Mouse (Mus musculus): ENCODE measurements around the gene Nr6a1.

Nr6a1 gene

DNA sequence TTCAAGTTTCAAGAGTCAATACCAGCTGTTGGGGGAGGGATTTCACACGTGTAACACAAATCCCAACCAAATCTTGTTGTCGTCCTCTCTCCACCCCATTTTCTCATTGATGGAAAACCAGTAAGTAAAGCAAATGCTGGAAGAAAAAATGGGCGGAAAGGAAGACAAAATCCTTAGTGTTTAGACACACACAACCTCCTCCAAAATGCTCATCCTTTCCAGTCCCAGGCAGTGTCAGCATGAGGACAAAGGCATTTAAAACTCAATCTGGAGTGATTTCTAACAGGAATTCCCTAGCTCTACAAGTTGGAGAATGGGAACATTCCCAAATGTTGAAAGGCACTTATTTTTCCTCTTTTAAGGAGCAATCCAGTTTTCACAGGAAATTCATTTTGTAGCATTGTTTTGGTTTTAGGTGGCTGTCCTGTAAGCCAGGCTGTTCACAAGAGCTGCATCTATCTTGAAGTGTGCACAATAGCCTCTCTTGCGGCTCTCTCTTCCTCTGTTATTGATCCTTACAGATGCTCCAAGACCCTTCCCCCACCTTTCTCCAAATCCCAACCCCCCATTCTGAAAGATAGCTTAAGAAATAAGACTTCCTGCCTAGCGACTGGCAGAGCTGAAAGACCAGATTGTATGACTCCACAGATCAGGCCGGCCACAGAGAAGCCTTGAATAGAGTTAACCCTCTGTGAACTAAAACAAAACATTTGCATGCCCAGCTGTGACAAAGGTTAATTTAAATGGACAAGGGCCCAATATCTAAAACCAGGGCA is 145.4 kb downstream of the Nr6a1 start:
- no peak for DNase-seq

DNA sequence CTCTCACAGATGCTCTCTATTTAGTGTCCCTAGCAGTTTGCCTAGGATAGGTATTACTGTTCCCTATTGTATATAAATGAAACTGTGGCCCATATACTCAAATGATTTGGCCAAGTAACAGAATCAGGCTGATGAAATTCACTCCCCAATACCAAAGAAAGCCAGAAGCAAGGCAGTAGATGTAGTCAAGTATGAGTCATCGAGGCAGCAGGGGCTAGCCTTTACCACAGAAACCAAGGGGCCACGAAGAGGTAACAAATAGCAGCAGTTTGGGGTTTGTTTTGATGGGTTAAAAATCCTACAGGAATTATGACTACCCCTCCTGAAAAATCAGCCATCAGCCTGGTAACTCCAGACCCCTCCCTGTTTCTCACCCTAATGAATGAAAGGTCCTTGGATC is 147.5 kb downstream of the Nr6a1 start:
- DNase-seq: no peak

GRCm38 (mm10) chr2:38777326-38777725 is 150.2 kb downstream of the Nr6a1 start:
- DNase-seq: no peak

- no peak for DNase-seq
Measured at GRCm38 (mm10) chr2:38774936-38775335, 152.6 kb downstream of the Nr6a1 start.

GRCm38 (mm10) chr2:38771478-38771797 is 156.1 kb downstream of the Nr6a1 start:
- DNase-seq: no peak

- DNase-seq: no peak
Measured at GRCm38 (mm10) chr2:38770772-38771477, 156.6 kb downstream of the Nr6a1 start.

DNA sequence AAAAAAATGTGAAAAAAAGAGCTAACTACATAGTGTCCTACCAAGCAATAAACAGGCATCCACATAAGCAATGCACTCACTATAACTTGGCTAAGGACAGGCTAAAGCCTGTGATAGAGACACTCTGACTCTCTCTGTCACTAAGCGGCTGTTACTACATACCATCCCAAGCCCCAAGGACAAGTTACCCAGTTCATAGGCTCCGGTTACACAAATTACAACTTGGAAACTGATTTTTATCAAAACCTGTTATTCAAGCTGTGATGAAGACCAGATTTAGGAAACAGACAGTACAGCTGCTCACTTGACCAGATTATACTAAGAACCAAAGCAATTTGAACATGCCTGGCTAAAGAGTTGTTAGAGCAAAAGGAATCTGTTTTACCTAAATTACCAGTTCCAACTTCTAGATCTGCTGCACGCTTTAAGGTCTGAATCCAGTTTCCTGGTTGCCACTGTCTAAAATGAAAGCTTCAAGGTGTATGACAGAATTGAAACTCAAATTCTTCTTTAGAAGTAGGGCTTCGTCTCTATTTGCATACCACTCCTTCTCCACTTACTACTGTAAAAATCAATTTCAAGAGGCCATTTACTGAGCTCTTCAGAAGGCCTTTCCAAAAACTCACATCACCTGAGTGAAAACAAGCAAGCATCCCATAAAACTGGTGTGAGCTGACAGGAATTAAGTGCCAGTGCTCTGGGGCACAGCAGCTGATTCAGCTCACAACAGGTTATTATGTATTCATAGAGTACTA is 160.1 kb downstream of the Nr6a1 start:
- DNase-seq: no peak

GRCm38 (mm10) chr2:38739847-38740246 is 187.6 kb downstream of the Nr6a1 start:
- DNase-seq: no peak

GRCm38 (mm10) chr2:38739410-38739809 is 188.1 kb downstream of the Nr6a1 start:
- peak; percentile 64 to 65 for DNase-seq

DNA sequence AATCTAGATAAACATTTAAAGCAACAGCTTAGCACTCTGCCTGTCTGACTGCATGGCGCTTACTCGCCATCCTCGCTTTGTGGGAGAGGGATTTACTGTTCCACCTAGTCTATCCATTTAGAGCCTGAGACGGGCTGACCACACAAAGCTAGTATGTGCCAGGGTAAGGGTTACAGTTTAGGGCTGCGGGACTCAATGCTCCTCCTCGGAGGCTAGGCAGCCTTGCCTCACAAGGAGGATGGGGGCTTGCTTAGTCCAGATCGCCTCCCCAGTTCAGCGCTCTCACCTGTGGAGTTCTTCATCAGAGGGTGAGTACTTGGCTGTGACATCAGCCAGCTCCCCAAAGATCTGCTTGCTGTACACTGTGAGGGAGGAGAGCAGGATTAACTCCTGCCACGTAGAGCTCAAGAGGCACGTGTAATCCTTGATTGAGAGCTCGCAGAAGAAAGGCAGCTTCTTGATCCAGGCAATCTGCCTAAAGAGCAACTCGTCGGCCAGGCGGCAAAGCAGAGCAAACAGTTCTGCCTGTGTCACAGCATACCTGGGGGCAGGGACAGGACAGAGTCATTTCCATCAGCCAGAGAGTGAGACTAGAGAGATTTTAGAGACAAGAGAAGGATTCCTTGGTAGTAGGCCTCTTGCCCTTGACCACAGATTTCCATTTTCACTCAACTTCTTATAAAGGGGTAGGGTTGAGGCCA is 188.7 kb downstream of the Nr6a1 start:
- no peak for DNase-seq

DNA sequence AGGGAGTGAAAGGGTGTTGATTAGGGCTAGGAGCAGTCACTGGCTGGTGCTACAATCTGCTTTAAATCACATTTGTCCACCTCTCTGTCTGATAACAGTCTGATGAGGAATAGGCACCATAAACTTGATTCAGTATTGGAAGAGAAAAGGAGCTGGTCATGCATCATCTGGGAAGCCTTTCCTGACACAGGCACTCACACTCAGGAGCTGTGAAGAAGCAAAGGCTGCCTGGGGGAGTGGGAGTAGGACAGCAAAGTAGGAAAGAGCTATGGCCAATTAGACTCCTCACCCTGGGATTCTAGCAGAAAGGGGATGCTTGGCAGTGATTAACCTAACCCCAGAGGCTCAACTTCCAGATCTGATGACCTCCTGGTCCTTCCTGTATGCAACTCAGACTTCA is 191.7 kb downstream of the Nr6a1 start:
- DNase-seq: no peak

- no peak for DNase-seq
Measured at GRCm38 (mm10) chr2:38734721-38735120, 192.8 kb downstream of the Nr6a1 start.

GRCm38 (mm10) chr2:38730331-38730827 is 197.1 kb downstream of the Nr6a1 start:
- DNase-seq: no peak

DNA sequence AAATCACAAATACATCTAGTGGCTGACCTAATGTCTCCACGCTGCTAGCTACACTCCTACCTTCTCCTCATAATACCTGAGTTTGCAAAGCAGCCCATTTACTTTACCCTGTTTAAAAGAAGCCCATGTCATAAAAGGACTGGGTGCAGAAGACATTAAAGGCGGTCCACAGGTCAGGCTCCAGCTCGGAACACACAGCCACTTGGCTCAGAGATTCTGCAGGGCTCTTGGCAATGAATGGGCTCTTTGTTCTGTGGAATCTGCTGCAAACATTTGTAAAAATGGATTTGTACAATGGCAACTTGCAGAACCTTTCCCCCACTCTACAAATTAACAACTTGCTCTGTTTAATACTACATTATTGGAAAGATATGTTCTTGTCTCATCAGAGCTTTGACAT is 202.1 kb downstream of the Nr6a1 start:
- no peak for DNase-seq

DNA sequence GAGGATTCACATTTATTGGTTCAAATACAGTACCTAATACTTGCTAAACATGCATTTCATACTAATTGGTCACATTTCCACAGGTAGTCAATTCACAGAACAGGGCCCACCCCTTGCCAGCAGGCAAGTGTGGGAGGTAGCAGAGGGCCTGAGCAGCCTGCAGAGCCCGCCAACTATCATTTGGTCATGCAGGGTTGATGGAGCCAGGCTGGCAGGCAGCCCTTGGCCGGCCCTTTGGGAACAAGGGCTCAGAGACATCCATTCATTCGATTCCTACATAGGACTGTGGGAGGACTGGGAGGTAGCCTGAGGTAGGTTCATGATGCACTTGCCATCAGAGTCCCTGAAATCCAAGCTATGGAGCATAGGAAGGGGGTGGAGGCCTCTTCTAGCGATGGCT is 204.1 kb downstream of the Nr6a1 start:
- DNase-seq: no peak

- no peak for DNase-seq
Measured at GRCm38 (mm10) chr2:38722076-38722475, 205.4 kb downstream of the Nr6a1 start.

DNA sequence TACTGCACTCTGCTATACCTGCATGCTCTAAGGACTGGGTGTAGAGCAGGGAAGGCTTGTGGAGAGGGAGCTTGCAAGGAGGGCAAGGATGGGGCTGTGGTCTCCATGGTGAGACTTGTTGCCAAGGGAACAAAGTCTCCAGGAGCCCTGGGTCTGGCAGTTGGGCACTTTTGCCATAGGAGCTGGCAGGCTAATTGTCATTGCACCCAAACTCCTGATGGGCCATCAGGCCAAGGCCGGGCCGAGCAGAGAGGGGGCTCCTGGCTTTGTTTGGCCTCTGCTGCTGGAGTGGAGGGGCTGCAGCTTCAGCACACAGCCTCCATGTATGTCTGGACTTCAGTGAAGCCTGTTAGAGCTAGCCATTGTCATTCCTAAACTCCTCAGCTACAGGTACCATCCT is 206.8 kb downstream of the Nr6a1 start:
- no peak for DNase-seq

GRCm38 (mm10) chr2:38719354-38719753 is 208.1 kb downstream of the Nr6a1 start:
- DNase-seq: no peak

DNA sequence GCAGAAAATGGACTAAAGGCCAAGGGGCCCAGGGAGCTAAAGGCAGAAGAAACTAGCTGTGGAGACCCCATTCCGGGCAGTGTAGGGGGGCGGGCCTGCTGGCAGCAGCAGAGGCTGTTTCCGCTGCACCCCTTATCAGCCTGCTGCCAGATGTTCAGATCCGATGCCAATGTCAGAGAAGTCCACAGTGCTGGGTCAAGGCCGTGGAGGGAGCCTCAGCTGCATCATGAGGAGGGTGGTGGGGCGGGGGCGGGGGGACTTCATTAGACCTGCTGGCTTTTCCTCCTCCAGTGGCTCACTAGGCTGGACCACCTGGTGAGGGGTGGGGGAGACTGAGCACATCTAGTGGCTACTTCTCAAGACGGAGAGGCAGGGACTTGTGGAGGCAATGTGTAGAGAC is 208.8 kb downstream of the Nr6a1 start:
- DNase-seq: no peak

GRCm38 (mm10) chr2:38717436-38717835 is 210.1 kb downstream of the Nr6a1 start:
- DNase-seq: no peak

DNA sequence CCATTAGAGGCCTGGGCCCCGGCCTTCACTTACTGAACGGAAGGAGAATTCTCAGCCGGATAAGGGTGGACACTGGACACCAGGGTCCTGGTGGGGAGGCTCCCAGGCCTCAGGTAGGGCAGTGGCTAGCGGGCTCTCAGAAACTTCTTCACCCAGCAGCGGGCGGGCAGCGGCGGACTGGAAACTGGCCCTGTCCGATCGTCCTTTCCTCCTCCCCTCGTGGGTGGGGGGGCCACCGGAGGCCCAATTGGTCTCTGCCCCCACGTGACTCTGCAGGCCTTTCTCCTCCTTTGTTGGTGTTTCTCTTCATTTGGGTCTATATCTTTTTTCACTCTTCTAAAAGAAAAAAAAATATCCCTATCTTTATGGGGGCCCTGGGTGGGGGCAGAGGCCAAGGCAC is 213.2 kb downstream of the Nr6a1 start, which contains the start of gene Nr5a1:
Nr5a1 (minus strand) TSS at position 219 of the 400 bp plus-strand sequence.
- no peak for DNase-seq

DNA sequence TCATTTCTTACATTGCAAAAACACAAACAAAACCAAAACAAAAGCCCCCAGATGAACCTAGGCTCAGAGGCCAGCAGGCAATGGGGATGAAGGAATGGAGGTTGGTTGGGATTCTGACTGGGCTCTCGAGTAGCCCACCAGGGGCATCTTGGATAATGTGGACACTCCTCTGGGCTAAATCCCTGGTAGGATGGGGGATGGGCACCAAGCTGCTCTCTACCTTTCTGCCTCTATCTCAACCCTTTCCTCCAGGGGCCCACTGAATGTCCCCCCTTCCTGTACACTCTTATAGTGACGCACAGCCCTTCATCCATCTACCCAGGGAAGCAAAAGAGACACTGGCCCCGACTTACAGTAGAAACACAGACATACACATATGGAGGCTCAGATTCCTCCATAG is 213.9 kb downstream of the Nr6a1 start:
- DNase-seq: no peak

DNA sequence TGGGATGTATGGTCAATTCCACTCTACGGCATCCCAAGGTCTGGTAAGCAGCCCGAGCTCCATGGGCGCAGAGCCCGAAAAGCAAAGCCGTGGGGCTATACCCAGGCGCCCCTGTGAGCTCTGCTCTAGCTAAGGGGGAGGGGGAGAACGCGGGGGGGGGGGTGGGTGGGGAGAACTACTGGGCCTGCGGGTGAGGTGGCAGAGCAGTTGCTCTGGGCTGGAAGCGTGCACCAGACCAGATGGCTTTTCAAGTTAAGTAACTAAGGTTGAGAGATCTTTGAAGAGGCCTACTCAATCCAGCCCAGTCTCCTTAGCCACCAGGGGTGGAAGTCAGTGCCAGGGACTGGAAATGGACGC is 214.7 kb downstream of the Nr6a1 start:
- DNase-seq: no peak
